Comparison of ENCODE assay signal across 8 mouse cellular contexts in the genomic region with DNA sequence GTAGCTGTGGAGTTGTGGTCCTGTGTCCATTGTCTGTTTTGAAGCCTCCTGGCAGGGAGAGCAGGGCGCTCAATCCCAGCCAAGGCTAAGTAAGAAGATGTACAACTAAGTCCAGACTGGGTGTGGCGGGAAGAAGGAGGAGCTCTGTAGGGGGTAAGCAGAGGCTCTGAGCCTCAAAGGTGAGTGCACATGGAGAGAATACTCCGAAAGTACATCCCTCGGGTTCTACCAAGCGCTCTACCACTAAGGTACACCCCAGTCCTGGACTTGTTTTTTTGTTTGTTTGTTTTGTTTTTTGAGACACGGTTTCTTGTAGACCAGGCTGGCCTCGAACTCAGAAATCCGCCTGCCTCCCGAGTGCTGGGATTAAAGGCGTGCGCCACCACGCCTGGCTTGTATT. TPM values are rescaled to one million over a fixed set of nuclear protein-coding genes. Genes with fewer than 3 reads are reported as not detected.
DNase-seq lines count a peak whose midpoint lies in the region; ATAC-seq and TF ChIP-seq lines count a peak whose summit lies in the region.

No protein-coding gene starts in this region.

- no peak for DNase-seq in kidney, postnatal 10 days
- peak; percentile 28 for DNase-seq in neural tube, embryonic 10.5 days (ENCODE audit: extremely low spot score, low spot score)
- DNase-seq in cerebellum, postnatal 25 days, result no peak
- no peak for DNase-seq in urinary bladder, postnatal 36 days (ENCODE audit: low spot score in 2 of 2)
- no peak for DNase-seq in right cerebral cortex, adult 18-20 months

- no peak overlapping the region for H3K27ac ChIP-seq in kidney, embryonic 15.5 days
- H3K27ac ChIP-seq in embryonic facial prominence, embryonic 12.5 days, result no peak overlapping the region
- no peak overlapping the region for H3K27ac ChIP-seq in intestine, postnatal 0 days (ENCODE audit: low read depth, low read length)

- no peaks in the 10 kb centered on the region for H3K9me3 ChIP-seq in kidney, embryonic 15.5 days (replicated peaks)
- H3K9me3 ChIP-seq in embryonic facial prominence, embryonic 12.5 days, result no peaks in the 10 kb centered on the region
- H3K9me3 ChIP-seq in intestine, postnatal 0 days (ENCODE audit: control insufficient read depth), result no peaks in the 10 kb centered on the region

- H3K9ac ChIP-seq in kidney, embryonic 15.5 days, result peak overlapping the region; percentile 70
- 0 out of 2 replicates have a peak overlapping the region, but pooled peaks have one; percentile 74 for H3K9ac ChIP-seq in embryonic facial prominence, embryonic 12.5 days
- H3K9ac ChIP-seq in intestine, postnatal 0 days (ENCODE audit: low read depth, low read length), result peak overlapping the region; percentile 62

- peaks cover 14% of the 10 kb centered on the region for H3K4me1 ChIP-seq in kidney, embryonic 15.5 days
- peaks cover 10% of the 10 kb centered on the region; the same call in 1 of the 2 replicates for H3K4me1 ChIP-seq in embryonic facial prominence, embryonic 12.5 days
- 0 out of 2 replicates have a peak, but pooled peaks cover 2% of the 10 kb centered on the region for H3K4me1 ChIP-seq in intestine, postnatal 0 days (replicated peaks; ENCODE audit: control insufficient read depth, insufficient read depth, low read length)

- peak overlapping the region; percentile 81 for H3K4me2 ChIP-seq in kidney, embryonic 15.5 days
- H3K4me2 ChIP-seq in embryonic facial prominence, embryonic 12.5 days (replicated peaks), result peak overlapping the region; percentile 76
- peak overlapping the region; percentile 81 for H3K4me2 ChIP-seq in intestine, postnatal 0 days (replicated peaks; ENCODE audit: low read depth)

- 55% methylated on average over 12 of the region's 12 CpGs for WGBS in kidney, embryonic 15.5 days
- 51% methylated on average over 12 of the region's 12 CpGs for WGBS in embryonic facial prominence, embryonic 12.5 days
- WGBS in intestine, postnatal 0 days, result 58% methylated on average over 12 of the region's 12 CpGs

- peaks cover 20% of the 10 kb centered on the region for H3K36me3 ChIP-seq in kidney, embryonic 15.5 days
- H3K36me3 ChIP-seq in embryonic facial prominence, embryonic 12.5 days, result peaks cover 19% of the 10 kb centered on the region
- H3K36me3 ChIP-seq in intestine, postnatal 0 days (ENCODE audit: control insufficient read depth, insufficient read depth), result peaks cover 5% of the 10 kb centered on the region; the same call in 1 of the 2 replicates

- no peaks in the 10 kb centered on the region for H3K27me3 ChIP-seq in kidney, embryonic 15.5 days
- H3K27me3 ChIP-seq in embryonic facial prominence, embryonic 12.5 days, result no peaks in the 10 kb centered on the region
- H3K27me3 ChIP-seq in intestine, postnatal 0 days (replicated peaks; ENCODE audit: control insufficient read depth, insufficient read depth, low read length), result no peaks in the 10 kb centered on the region

- peak overlapping the region; percentile 51 for H3K4me3 ChIP-seq in kidney, embryonic 15.5 days (replicated peaks)
- peak overlapping the region; percentile 45 for H3K4me3 ChIP-seq in embryonic facial prominence, embryonic 12.5 days
- peak overlapping the region; percentile 40 for H3K4me3 ChIP-seq in intestine, postnatal 0 days (ENCODE audit: low read depth, low read length)

- TF ChIP-seq CTCF in intestine, postnatal 0 days (IDR thresholded peaks at IDR 0.05; ENCODE audit: low read depth), result no peak

- no peak for ATAC-seq in kidney, embryonic 15.5 days (replicated peaks; ENCODE audit: low FRiP score)
- ATAC-seq in embryonic facial prominence, embryonic 12.5 days (ENCODE audit: insufficient number of reproducible peaks, insufficient read depth, low FRiP score, low TSS enrichment), result no peak
- no peak for ATAC-seq in intestine, postnatal 0 days

RNA-seq across cellular contexts. Expression of a gene that starts 10.7 kb away (rescaled TPM):
- polyA plus RNA-seq in kidney, embryonic 15.5 days (2015; fragmentation: Nextera tagmentation; extraction: Ambion mirVana), result 9.0 and 10.7 TPM in 2 replicates
- polyA plus RNA-seq in embryonic facial prominence, embryonic 12.5 days (2016; fragmentation: Nextera tagmentation; extraction: Ambion mirVana), result 14.7 and 15.3 TPM in 2 replicates
- polyA plus RNA-seq in intestine, postnatal 0 days (2015; fragmentation: Nextera tagmentation; extraction: Ambion mirVana), result 6.7 and 7.0 TPM in 2 replicates

RNA-seq across cellular contexts. Expression of a gene that starts 22.2 kb away (rescaled TPM):
- polyA plus RNA-seq in kidney, embryonic 15.5 days (2015; fragmentation: Nextera tagmentation; extraction: Ambion mirVana), result 19.3 and 20.6 TPM in 2 replicates
- 21.8 and 22.0 TPM in 2 replicates for polyA plus RNA-seq in embryonic facial prominence, embryonic 12.5 days (2016; fragmentation: Nextera tagmentation; extraction: Ambion mirVana)
- 7.5 and 8.8 TPM in 2 replicates for polyA plus RNA-seq in intestine, postnatal 0 days (2015; fragmentation: Nextera tagmentation; extraction: Ambion mirVana)
